Mouse (Mus musculus): ENCODE results near the gene Arvcf.

- TF ChIP-seq CTCF (IDR thresholded peaks at IDR 0.05; ENCODE audit: extremely low read depth, insufficient read length, insufficient replicate concordance, low read depth, low read length) = no peak
- peak; percentile 92 for TF ChIP-seq POLR2A (IDR thresholded peaks at IDR 0.05; ENCODE audit: low read depth, low read length)
Measured at GRCm38 (mm10) chr16:18343778-18344177, 4.2 kb upstream of the Arvcf start.

Data from small intestine, adult 2 months (tissue).